Mouse (Mus musculus) megakaryocyte, embryonic 14.5 days (primary cell): Measurements from ENCODE around the gene Gm17387.

ENCODE experiments used
- FLI1 ChIP-seq: IDR thresholded peaks from 2 replicates; pipeline ENCODE4 v1.6.1; 2012; ENCODE audit warnings: low read length, inconsistent platforms, mixed read lengths
- GATA1 ChIP-seq: IDR thresholded peaks from 3 replicates; pipeline ENCODE4 v1.6.1; 2012; ENCODE audit warnings: mixed read lengths, low read length, inconsistent platforms, borderline replicate concordance

DNA sequence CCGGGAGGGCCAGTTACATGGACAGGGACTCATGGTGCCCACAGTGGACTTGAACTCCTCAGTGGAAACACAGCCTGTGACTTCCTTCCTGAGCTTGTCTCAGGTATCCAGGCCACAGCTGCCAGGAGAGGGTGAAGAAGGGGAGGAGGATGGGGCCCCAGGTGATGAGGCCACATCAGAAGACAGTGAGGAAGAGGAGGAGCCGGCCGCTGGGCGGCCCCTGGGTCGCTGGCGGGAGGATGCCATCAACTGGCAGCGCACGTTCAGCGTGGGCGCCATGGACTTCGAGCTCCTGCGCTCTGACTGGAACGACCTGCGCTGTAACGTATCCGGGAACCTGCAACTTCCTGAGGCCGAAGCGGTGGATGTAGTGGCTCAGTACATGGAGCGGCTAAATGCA lies 39.4 kb downstream of the Gm17387 start:
- no peak for TF ChIP-seq GATA1
- no peak for TF ChIP-seq FLI1
